Mouse (Mus musculus): ENCODE data around the gene Capn12.

GRCm38 (mm10) chr7:28936787-28937186 lies 55.6 kb downstream of the Capn12 start:
- TF ChIP-seq CTCF (IDR thresholded peaks at IDR 0.05; ENCODE audit: low read depth, low read length), result no peak
- no peak for TF ChIP-seq POLR2AphosphoS5 (IDR thresholded peaks at IDR 0.05; ENCODE audit: insufficient replicate concordance, low read depth, low read length)
